Mouse (Mus musculus) hindbrain, postnatal 0 days (tissue): ENCODE results near the gene Plk1. TPM values are rescaled to one million over a fixed set of nuclear protein-coding genes. Genes with fewer than 3 reads are reported as not detected.

Experiments used
- ATAC-seq: fragments of 200-750 bp; cut with Nextera tagmentation; 2 replicates; pipeline ENCODE4 v1.8.0; 2017; ENCODE audit warnings: mild to moderate bottlenecking, moderate TSS enrichment, moderate library complexity
- DNase-seq: peaks from one replicate; pipeline ENCODE4 v3.0.0-alpha.2; 2015; ENCODE audit warnings: low spot score
- H3K27ac ChIP-seq: fragments of 300-500 bp; sonication (generic); 2 replicates; pipeline ENCODE4 v1.5.1; 2014; ENCODE audit warnings: mild to moderate bottlenecking
- H3K27me3 ChIP-seq: fragments of 300-500 bp; sonication (generic); 2 replicates; pipeline ENCODE4 v1.6.1; 2014; ENCODE audit warnings: low read length, mixed read lengths; ENCODE audit not compliant: insufficient read depth
- H3K36me3 ChIP-seq: fragments of 300-500 bp; sonication (generic); 2 replicates; pipeline ENCODE4 v1.6.1; 2014; ENCODE audit warnings: low read length, mixed read lengths; ENCODE audit not compliant: insufficient read depth
- H3K4me1 ChIP-seq: fragments of 300-500 bp; sonication (generic); 2 replicates; pipeline ENCODE4 v1.6.1; 2014; ENCODE audit warnings: antibody characterized with exemption, low read length, mixed read lengths; ENCODE audit not compliant: insufficient read depth
- H3K4me2 ChIP-seq: fragments of 300-500 bp; sonication (generic); 2 replicates; pipeline ENCODE4 v1.6.1; 2014; ENCODE audit warnings: low read depth, mild to moderate bottlenecking, low read length, moderate library complexity, mixed read lengths
- H3K4me3 ChIP-seq: fragments of 300-500 bp; sonication (generic); 2 replicates; pipeline ENCODE4 v1.5.1; 2014; ENCODE audit warnings: low read length
- H3K9ac ChIP-seq: fragments of 300-500 bp; sonication (generic); replicated peaks from 2 replicates; pipeline ENCODE4 v1.6.1; 2014; ENCODE audit warnings: mild to moderate bottlenecking, low read length, moderate library complexity, mixed read lengths
- H3K9me3 ChIP-seq: fragments of 300-500 bp; sonication (generic); 2 replicates; pipeline ENCODE4 v1.6.1; 2016; ENCODE audit warnings: low read length, mixed read lengths
- CTCF ChIP-seq: IDR thresholded peaks from 2 replicates; pipeline ENCODE4 v1.5.1; 2016; ENCODE audit warnings: antibody characterized with exemption, control low read depth, low read depth
- WGBS: fragments of 180-500 bp; shearing (Covaris S2); extraction: QIAGEN DNeasy Blood & Tissue Kit; methylation state at CpG from one replicate; pipeline ENCODE4 v1.1.7; 2014; 5-methylcytosine and 5-hydroxymethylcytosine counted together
- polyA plus RNA-seq: library from polyadenylated mRNA; unstranded; fragments of >200 nt; fragmentation: Nextera tagmentation; extraction: Ambion mirVana; gene quantifications from 2 replicates; pipeline ENCODE4 v1.2.1, GENCODE M21; 2015
- total RNA-seq: library from RNA; depleted of rRNA; stranded (reverse); fragments of >200 nt; gene quantifications from 2 replicates; pipeline ENCODE4 v1.2.3, GENCODE M21; 2014; rRNA removed

The Plk1 gene
- total RNA-seq (12.0 and 15.6 TPM in 2 replicates), polyA plus RNA-seq (15.1 and 18.5 TPM in 2 replicates)

DNA sequence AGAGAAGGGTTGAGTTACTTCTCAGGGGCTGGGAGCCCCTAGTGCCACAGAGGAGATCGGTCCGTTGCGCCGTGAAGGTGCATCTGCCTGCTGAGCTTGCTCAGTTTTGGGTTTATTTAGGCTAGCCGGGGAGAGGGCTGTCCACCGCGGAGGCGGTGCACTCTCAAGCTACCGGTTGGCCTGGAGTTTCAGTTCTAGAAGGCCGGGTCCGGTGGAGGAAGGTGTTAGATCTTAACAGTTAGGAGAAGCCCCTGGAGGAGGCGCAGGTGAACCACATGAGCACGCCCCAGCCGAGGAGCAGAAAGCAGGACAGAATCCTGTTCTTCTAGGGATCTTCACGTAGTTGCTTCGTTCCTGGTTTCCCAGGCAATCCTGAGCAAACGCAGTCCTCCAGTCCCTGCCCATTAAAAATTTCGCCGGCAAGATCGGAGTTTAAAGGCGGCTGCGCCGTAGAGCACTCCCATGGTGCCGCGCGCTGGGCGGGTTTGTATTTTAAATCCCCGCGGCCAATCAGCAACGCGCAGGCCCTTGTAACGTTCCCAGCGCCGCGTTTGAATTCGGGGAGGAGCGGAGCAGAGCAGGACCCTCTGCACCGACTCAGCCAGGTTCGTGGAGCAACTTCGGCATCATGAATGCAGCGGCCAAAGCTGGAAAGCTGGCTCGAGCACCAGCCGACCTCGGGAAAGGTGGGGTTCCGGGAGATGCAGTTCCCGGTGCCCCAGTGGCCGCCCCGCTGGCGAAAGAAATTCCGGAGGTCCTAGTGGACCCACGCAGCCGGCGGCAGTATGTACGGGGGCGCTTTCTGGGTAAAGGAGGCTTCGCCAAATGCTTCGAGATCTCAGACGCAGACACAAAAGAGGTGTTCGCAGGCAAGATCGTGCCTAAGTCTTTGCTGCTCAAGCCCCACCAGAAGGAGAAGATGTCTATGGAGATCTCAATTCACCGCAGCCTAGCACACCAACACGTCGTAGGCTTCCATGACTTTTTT, at the start of gene Plk1:
Gene Plk1 (plus strand): TSS at position 525 of the 988 bp plus-strand sequence.
- DNase-seq (peak; percentile 94), ATAC-seq (peak; percentile 94)
- Histone ChIP-seq H3K27me3 (no peaks in the 10 kb centered on the region), H3K9me3 (no peaks in the 10 kb centered on the region), H3K4me2 (peak within 1 kb of the TSS; percentile 99), H3K27ac (peak within 1 kb of the TSS; percentile 48; the same call in 1 of the 2 replicates), H3K36me3 (no peaks in the 10 kb centered on the region; the same call in 1 of the 2 replicates), H3K9ac (peak within 1 kb of the TSS; percentile 62), H3K4me1 (peaks cover 14% of the 10 kb centered on the region; the same call in 1 of the 2 replicates), H3K4me3 (peak within 1 kb of the TSS; percentile 69)
- TF ChIP-seq CTCF = peak; percentile 24
- WGBS = under 1% methylated on average over 63 of the region's 63 CpGs

DNA sequence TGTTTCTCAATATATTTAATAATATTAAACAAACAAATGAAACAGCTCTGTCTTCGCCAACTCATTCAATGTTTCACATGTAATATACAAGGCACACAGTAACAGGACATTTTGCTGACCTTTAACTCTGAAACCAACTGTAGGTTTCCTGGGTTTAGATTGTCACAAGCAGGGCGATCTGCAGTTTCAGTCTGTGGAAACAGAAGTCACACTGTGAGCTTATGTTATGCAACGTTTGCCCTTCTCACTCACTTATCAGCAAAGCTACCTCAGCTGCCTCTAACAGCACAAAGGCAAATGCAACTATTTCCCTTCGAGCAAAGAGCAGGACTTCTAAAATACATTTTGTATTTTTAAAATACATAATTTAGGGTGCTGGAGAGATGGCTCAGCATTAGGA, 35.7 kb upstream of the Plk1 start:
- ATAC-seq (no peak), DNase-seq (no peak)
- peaks cover 5% of the 10 kb centered on the region for H3K36me3 ChIP-seq
- H3K27me3 ChIP-seq = no peaks in the 10 kb centered on the region
- WGBS = 85% methylated on average over 4 of the region's 4 CpGs
- no peaks in the 10 kb centered on the region for H3K4me1 ChIP-seq
- no peak overlapping the region for H3K27ac ChIP-seq
- no peaks in the 10 kb centered on the region for H3K9me3 ChIP-seq
- no peak for TF ChIP-seq CTCF
- no peak overlapping the region for H3K4me2 ChIP-seq
- H3K9ac ChIP-seq = no peak overlapping the region
- H3K4me3 ChIP-seq = no peak overlapping the region

DNA sequence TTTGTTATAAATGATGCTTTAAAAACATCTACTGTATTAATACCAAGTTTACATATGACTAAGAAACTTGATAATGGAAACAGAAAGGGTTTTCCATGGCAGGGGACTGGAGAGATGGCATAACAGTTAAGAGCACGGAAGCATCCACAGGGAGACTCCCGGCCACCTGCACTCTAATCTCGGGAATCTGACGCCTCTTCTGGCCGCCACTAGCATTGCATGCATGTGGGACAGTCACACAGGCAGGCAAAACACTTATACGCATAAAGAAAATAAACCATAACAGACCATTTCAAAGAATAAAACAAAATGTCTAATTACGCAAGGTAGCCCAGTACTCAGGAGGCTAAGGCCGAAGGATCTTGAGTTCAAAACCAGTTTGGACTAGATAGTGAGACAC, 33.6 kb upstream of the Plk1 start:
- peak; percentile 23 for TF ChIP-seq CTCF
- ATAC-seq = no peak
- Histone ChIP-seq H3K4me1 (no peaks in the 10 kb centered on the region), H3K27me3 (no peaks in the 10 kb centered on the region), H3K27ac (no peak overlapping the region), H3K9ac (no peak overlapping the region), H3K4me3 (no peak overlapping the region), H3K4me2 (no peak overlapping the region), H3K9me3 (no peaks in the 10 kb centered on the region), H3K36me3 (peaks cover 5% of the 10 kb centered on the region)
- WGBS = 71% methylated on average over 8 of the region's 8 CpGs
- no peak for DNase-seq

DNA sequence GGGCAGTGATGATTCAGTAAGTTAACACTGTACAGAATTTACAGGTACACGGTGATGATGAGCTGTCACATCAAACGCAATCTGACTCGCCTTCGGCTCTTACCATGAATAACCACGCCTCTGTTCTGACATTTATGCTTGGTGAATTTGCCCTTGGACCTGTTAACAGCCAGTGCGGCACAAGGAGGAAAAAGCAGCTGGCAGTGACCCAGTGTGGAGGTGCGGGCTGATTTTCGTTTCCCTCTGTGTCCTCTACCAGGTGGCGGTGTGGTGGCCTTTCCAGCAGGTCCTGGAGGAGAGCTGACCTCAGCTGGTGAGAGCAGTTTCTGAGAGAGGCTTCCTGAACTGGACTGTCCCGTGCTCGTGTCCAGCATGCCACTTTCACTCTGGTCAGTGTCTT, 32.3 kb upstream of the Plk1 start:
- Histone ChIP-seq H3K36me3 (peaks cover 5% of the 10 kb centered on the region; the same call in 1 of the 2 replicates), H3K27ac (no peak overlapping the region), H3K9me3 (no peaks in the 10 kb centered on the region), H3K27me3 (no peaks in the 10 kb centered on the region), H3K4me1 (no peaks in the 10 kb centered on the region), H3K4me3 (no peak overlapping the region), H3K4me2 (no peak overlapping the region), H3K9ac (no peak overlapping the region)
- no peak for TF ChIP-seq CTCF
- 96% methylated on average over 11 of the region's 11 CpGs for WGBS
- no peak for DNase-seq
- ATAC-seq = no peak

DNA sequence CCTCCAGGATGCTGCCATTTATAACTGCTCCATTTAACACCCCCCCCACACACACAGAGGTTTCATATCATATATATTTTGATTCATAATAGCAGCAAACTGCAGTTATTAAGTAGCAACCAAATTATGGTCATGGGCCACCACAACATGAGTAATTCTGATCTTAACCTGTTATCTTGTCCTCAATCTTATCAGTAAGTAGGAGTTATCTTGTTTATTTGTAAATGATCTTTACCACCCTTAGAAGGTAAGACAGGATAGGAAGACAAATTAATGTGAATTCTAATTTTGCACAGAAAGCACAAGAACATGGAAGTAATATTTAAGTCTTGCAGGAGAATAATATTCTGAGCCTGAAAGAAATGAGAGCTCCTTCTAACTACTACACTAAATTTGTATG, 27.4 kb upstream of the Plk1 start:
- no peak for ATAC-seq
- H3K36me3 ChIP-seq = peaks cover 17% of the 10 kb centered on the region; the same call in 1 of the 2 replicates
- no peak for DNase-seq
- H3K27me3 ChIP-seq = no peaks in the 10 kb centered on the region
- TF ChIP-seq CTCF = no peak
- H3K27ac ChIP-seq = no peak overlapping the region
- H3K9me3 ChIP-seq = no peaks in the 10 kb centered on the region
- peak overlapping the region; percentile 81; the same call in 1 of the 2 replicates for H3K9ac ChIP-seq
- peak overlapping the region; percentile 99 for H3K4me2 ChIP-seq
- H3K4me1 ChIP-seq = no peaks in the 10 kb centered on the region
- H3K4me3 ChIP-seq = peak overlapping the region; percentile 74

DNA sequence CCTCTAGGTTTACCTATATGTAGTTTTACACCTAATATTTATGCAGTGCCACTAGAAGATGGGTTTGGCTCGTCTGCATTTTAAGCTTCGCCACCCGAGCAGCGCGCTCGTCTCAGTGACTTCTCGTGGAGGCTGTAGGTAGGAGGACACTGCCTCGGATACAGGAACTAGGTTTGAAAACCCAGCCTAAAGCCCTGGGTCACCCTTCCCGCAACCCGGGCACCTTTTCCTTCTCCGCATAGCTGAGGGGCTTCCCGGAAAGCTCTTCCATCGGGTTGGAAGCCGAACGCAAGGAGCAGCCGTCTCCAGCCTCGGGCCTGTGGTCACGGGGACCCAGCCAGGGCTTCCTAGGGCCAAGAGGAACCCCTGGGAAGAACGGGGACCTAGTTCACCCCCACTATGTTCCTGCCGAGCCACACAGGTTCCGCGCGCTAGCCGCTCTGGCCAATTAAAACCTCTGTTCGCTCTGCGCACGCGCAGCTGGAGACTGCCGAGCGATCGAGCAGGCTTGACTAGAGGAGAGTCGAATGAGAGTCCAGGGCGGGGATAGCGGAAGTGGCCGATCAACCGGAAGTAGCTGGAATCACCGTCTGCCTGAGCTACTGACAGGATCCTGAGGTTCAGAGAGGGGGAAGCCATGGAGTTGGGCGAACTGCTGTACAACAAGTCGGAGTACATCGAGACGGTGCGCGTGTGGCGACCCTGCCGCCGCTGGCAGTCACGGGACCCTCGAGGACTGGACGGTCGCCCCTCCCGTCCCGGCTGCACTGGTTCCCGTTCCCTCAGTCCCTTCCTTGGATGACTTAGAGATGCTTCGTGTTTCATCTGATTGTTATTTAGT, 26.5 kb upstream of the Plk1 start, which contains the start of the genes Palb2 and Dctn5:
Gene Palb2 (minus strand): TSS at position 489 of the 841 bp plus-strand sequence.
Gene Dctn5 (plus strand): TSS at position 545 of the 841 bp plus-strand sequence.
- peak within 1 kb of the TSS; percentile 74 for H3K4me3 ChIP-seq
- WGBS = under 1% methylated on average over 54 of the region's 54 CpGs
- peak; percentile 98 for DNase-seq
- peak; percentile 98 for ATAC-seq
- peaks cover 24% of the 10 kb centered on the region; the same call in 1 of the 2 replicates for H3K36me3 ChIP-seq
- peak within 1 kb of the TSS; percentile 75 for H3K27ac ChIP-seq
- no peak for TF ChIP-seq CTCF
- peak within 1 kb of the TSS; percentile 81 for H3K9ac ChIP-seq
- H3K4me1 ChIP-seq = no peaks in the 10 kb centered on the region
- no peaks in the 10 kb centered on the region for H3K27me3 ChIP-seq
- peak within 1 kb of the TSS; percentile 99 for H3K4me2 ChIP-seq
- H3K9me3 ChIP-seq = no peaks in the 10 kb centered on the region
